ENCODE assay signal across 28 mouse cellular contexts in genomic region chr16:38810196-38810595, GRCm38 (mm10). TPM values are rescaled to one million over a fixed set of nuclear protein-coding genes. Genes with fewer than 3 reads are reported as not detected.
DNase-seq lines count a peak whose midpoint lies in the region; ATAC-seq and TF ChIP-seq lines count a peak whose summit lies in the region.
"Had no signal": no experiment of that assay in that cellular context is flagged by ENCODE, and none has a peak within 500 bp of the region (broad histone marks: within the 10 kb centered on the region; RNA-seq: fewer than 3 reads in every experiment).

No protein-coding gene starts in this region.

- TF ChIP-seq CTCF in lung, embryonic 14.5 days (IDR thresholded peaks at IDR 0.05; ENCODE audit: low read depth), result no peak

- 53% methylated on average over 5 of the region's 5 CpGs for WGBS in heart, embryonic 10.5 days
- 48% methylated on average over 5 of the region's 5 CpGs for WGBS in lung, embryonic 14.5 days

- H3K36me3 ChIP-seq in heart, embryonic 10.5 days, result no peaks in the 10 kb centered on the region
- no peaks in the 10 kb centered on the region for H3K36me3 ChIP-seq in lung, embryonic 14.5 days (ENCODE audit: insufficient read depth)
- H3K36me3 ChIP-seq: embryonic facial prominence, embryonic 15.5 days; forebrain, embryonic 10.5 days; hindbrain, embryonic 15.5 days had no signal

- H3K27me3 ChIP-seq in heart, embryonic 10.5 days (ENCODE audit: insufficient read depth, poor library complexity, severe bottlenecking), result no peaks in the 10 kb centered on the region
- H3K27me3 ChIP-seq in lung, embryonic 14.5 days (ENCODE audit: insufficient read depth, low read length), result no peaks in the 10 kb centered on the region
- H3K27me3 ChIP-seq: embryonic facial prominence, embryonic 15.5 days; hindbrain, embryonic 15.5 days had no signal

- no peaks in the 10 kb centered on the region for H3K9me3 ChIP-seq in heart, embryonic 10.5 days
- no peaks in the 10 kb centered on the region for H3K9me3 ChIP-seq in lung, embryonic 14.5 days (ENCODE audit: low read depth, low read length)
- H3K9me3 ChIP-seq: embryonic facial prominence, embryonic 15.5 days; hindbrain, embryonic 15.5 days had no signal

- peak; percentile 26; the same call in 1 of the 2 replicates for ATAC-seq in lung, embryonic 14.5 days (ENCODE audit: insufficient read depth)
- ATAC-seq: forebrain, embryonic 14.5 days; inflammation-experienced regulatory T-cells, adult 6 months had no signal

- H3K27ac ChIP-seq in heart, embryonic 10.5 days, result 0 out of 2 replicates have a peak overlapping the region, but pooled peaks have one; percentile 3
- H3K27ac ChIP-seq in lung, embryonic 14.5 days (ENCODE audit: low read depth), result no peak overlapping the region
- H3K27ac ChIP-seq: embryonic facial prominence, embryonic 15.5 days; forebrain, embryonic 10.5 days; hindbrain, embryonic 15.5 days had no signal

- intact Hi-C loops in heart, postnatal 14 days (cut with DNase I), result no loop called here

- no peak overlapping the region for H3K9ac ChIP-seq in lung, embryonic 14.5 days
- H3K9ac ChIP-seq: embryonic facial prominence, embryonic 15.5 days; hindbrain, embryonic 15.5 days had no signal

- no peak overlapping the region for H3K4me2 ChIP-seq in lung, embryonic 14.5 days
- H3K4me2 ChIP-seq: embryonic facial prominence, embryonic 15.5 days; hindbrain, embryonic 15.5 days had no signal

- no peak overlapping the region for H3K4me3 ChIP-seq in heart, embryonic 10.5 days
- H3K4me3 ChIP-seq in lung, embryonic 14.5 days (ENCODE audit: low read depth, low read length), result no peak overlapping the region
- H3K4me3 ChIP-seq: embryonic facial prominence, embryonic 15.5 days; erythroblast, embryonic 14.5 days; forebrain, embryonic 10.5 days; hindbrain, embryonic 15.5 days had no signal

- peaks cover 6% of the 10 kb centered on the region for H3K4me1 ChIP-seq in heart, embryonic 10.5 days
- no peaks in the 10 kb centered on the region for H3K4me1 ChIP-seq in lung, embryonic 14.5 days (ENCODE audit: insufficient read depth)
- H3K4me1 ChIP-seq: embryonic facial prominence, embryonic 15.5 days; forebrain, embryonic 10.5 days; hindbrain, embryonic 15.5 days had no signal

- DNase-seq in heart, embryonic 10.5 days (ENCODE audit: low spot score), result no peak
- DNase-seq in heart, postnatal 14 days, result no peak
- DNase-seq in lung, embryonic 14.5 days, result peak; percentile 15
- no peak for DNase-seq in lung, adult 18-20 months
- DNase-seq in ZHBTc4 (ENCODE audit: low read depth, low spot score), result peak; percentile 39
- no peak for DNase-seq in cerebellum, postnatal 10 days
- no peak for DNase-seq in adrenal gland, postnatal 36 days
- DNase-seq: adrenal gland, adult 2 months; adrenal gland, postnatal 25 days; cerebellum, adult 2 months; cerebellum, postnatal 14 days; embryo, embryonic 11 days; gastrocnemius, postnatal 36 days; heart, adult 11 months; heart, postnatal 36 days had no signal

RNA-seq across cellular contexts. Expression of gene Upk1b, which starts 10.1 kb away (rescaled TPM):
- 40.6 and 43.0 TPM in 2 replicates for polyA plus RNA-seq in heart, embryonic 10.5 days (2016; fragmentation: Nextera tagmentation; extraction: Ambion mirVana)
- total RNA-seq in heart, postnatal 14 days (2021), result 1 to 10 TPM; 6.7 to 8.1 TPM
- polyA plus RNA-seq in lung, embryonic 14.5 days (2014; fragmentation: Nextera tagmentation; extraction: Ambion mirVana), result 15.4 and 16.8 TPM in 2 replicates
- total RNA-seq in adrenal gland, postnatal 36 days (2021), result 1 to 10 TPM in 1 of 2 experiments, under 1 TPM in 1; 0.99 to 2.1 TPM
- total RNA-seq: gastrocnemius, adult 8-10 months; gastrocnemius, postnatal 36 days; MEL had no signal
- polyA plus RNA-seq: erythroblast, embryonic 14.5 days; forebrain, embryonic 14.5 days; inflammation-experienced regulatory T-cells, adult 6 months had no signal

RNA-seq across cellular contexts. Expression of gene 4930435E12Rik, which starts 18.4 kb away (rescaled TPM):
- polyA plus RNA-seq in heart, embryonic 10.5 days (2016; fragmentation: Nextera tagmentation; extraction: Ambion mirVana), result not detected in 2 replicates
- not detected for total RNA-seq in heart, postnatal 14 days (2021)
- polyA plus RNA-seq in lung, embryonic 14.5 days (2014; fragmentation: Nextera tagmentation; extraction: Ambion mirVana), result not detected in 2 replicates
- total RNA-seq in adrenal gland, postnatal 36 days (2021), result not detected
- total RNA-seq: adrenal gland, adult 2 months; adrenal gland, postnatal 25 days; common myeloid progenitor, adult 5-6 weeks; gastrocnemius, adult 8-10 months; gastrocnemius, postnatal 36 days; heart, postnatal 36 days; MEL had no signal
- polyA plus RNA-seq: adrenal gland, adult 2 months; C2C12; cerebellum, adult 2 months; embryonic facial prominence, embryonic 11.5 days; embryonic facial prominence, embryonic 15.5 days; erythroblast, embryonic 14.5 days; forebrain, embryonic 10.5 days; forebrain, embryonic 14.5 days; heart, embryonic 14.5 days; hindbrain, embryonic 11.5 days; hindbrain, embryonic 15.5 days; inflammation-experienced regulatory T-cells, adult 6 months had no signal

Comparison
In these comparisons a context has a peak if more than half of its experiments do, and no peak if none do; other contexts are left out.
1. DNase-seq: peak in lung, embryonic 14.5 days (single experiment) and ZHBTc4 (single experiment); none in heart, embryonic 10.5 days (single experiment), heart, postnatal 14 days (0 of 2), lung, adult 18-20 months (0 of 2), cerebellum, postnatal 10 days (0 of 2) and adrenal gland, postnatal 36 days (0 of 2).